Mouse (Mus musculus) olfactory bulb, adult 2 months (tissue): ENCODE measurements around the gene Slc16a4. TPM values are rescaled to one million over a fixed set of nuclear protein-coding genes. Genes with fewer than 3 reads are reported as not detected.

Experiments used
- H3K27ac ChIP-seq: fragments of 200-500 bp; 2 replicates; pipeline ENCODE4 v1.5.1; 2012; ENCODE audit warnings: low read depth, low read length; ENCODE audit not compliant: insufficient read depth
- H3K4me1 ChIP-seq: fragments of 200-500 bp; 2 replicates; pipeline ENCODE4 v1.6.1; 2012; ENCODE audit warnings: low read length; ENCODE audit not compliant: control insufficient read depth, insufficient read depth
- H3K4me3 ChIP-seq: fragments of 200-500 bp; 2 replicates; pipeline ENCODE4 v1.5.1; 2012; ENCODE audit warnings: mild to moderate bottlenecking, low read depth, low read length, moderate library complexity; ENCODE audit not compliant: insufficient read depth
- CTCF ChIP-seq: fragments of 200-500 bp; IDR thresholded peaks from 2 replicates; pipeline ENCODE4 v1.5.1; 2012; ENCODE audit warnings: low read depth, mild to moderate bottlenecking, low read length, moderate library complexity; ENCODE audit not compliant: insufficient read depth
- POLR2A ChIP-seq: fragments of 200-500 bp; IDR thresholded peaks from 2 replicates; pipeline ENCODE4 v1.6.1; 2012; ENCODE audit warnings: mild to moderate bottlenecking, low read depth, low read length, moderate library complexity; ENCODE audit not compliant: insufficient read depth
- WGBS: fragments of 180-500 bp; shearing (Covaris S2); methylation state at CpG from one replicate; pipeline ENCODE4 v1.1.7; 2018; 5-methylcytosine and 5-hydroxymethylcytosine counted together
- polyA plus RNA-seq: library from polyadenylated mRNA; stranded (reverse); fragments of >200 nt; gene quantifications from 2 replicates; pipeline ENCODE4 v1.2.4, GENCODE M21; 2012; ENCODE audit warnings: low replicate concordance; ENCODE audit not compliant: missing spikeins, insufficient read depth, insufficient read length

Gene Slc16a4
- not detected in 2 replicates for polyA plus RNA-seq

DNA sequence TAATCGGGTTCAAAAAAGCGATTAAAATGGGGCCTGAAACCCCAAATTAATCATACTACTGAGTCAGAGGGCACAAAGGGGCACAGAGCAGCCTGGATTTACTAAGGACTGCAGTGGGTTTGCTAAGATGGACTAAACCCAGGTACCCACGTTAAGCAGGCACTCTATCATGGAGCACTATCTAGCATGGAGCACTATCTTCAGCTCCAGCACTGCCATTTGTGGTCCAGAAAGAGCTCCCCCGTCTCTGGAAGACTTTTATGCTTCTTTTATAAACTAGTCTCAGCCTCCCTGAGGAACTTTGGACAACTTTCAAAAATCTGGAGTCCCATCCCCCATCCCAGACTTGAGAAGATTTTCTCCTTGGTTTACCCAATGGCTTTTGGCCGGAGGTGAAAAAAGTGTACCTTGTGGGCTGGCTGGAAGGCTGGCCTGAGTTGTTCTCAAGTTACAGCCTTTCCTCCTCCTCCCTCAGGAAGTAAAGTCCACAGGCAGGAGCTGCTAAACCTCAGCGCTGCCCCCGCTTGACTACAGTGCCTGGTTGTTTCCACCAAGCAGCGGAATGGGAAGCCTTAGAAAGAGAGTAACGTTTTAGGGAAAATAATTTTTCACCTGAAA is at the start of gene Slc16a4:
TSS of gene Slc16a4 (plus strand) at position 467 of the 618 bp plus-strand sequence.
- H3K4me3 ChIP-seq, result no peak within 1 kb of the TSS
- 39% methylated on average over 9 of the region's 9 CpGs for WGBS
- TF ChIP-seq CTCF, result no peak
- no peak for TF ChIP-seq POLR2A
- H3K27ac ChIP-seq, result no peak within 1 kb of the TSS
- H3K4me1 ChIP-seq, result no peaks in the 10 kb centered on the region

DNA sequence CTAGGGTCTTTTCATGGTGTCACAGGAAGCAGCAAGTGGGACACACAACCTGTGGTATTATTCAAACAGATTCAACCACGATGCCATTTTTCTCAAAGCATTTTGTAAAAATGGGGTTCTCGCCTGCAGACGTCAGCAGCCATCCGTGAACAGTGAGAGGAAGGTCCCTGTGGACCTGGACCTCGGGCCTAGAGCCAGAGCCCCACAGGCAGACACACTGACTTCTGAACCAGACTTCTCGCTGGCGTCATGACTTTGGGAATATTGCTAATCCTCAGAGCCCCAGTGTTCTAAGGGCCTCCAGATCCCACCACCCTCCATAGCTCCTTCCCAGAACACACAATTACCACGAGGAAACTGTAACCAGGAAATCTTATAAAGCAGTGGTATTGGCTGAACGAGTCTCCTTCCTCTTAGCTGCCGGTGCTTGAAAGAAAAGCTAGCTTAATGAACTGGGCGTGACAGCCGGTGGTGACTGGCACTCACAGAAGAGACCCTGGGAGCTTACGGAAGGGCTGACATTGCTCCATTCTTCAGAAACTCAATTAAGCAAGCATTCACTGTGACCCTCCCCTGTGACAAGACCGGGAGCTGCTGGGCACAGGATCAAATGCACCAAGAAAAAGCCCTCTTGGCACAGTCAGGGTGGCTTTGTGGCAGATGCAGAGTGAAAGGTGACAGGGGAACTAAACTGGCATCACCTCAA is 49.5 kb upstream of the Slc16a4 start:
- Histone ChIP-seq H3K4me1 (no peaks in the 10 kb centered on the region), H3K27ac (no peak overlapping the region), H3K4me3 (no peak overlapping the region)
- TF ChIP-seq CTCF (no peak), POLR2A (no peak)
- 33% methylated on average over 14 of the region's 14 CpGs for WGBS

DNA sequence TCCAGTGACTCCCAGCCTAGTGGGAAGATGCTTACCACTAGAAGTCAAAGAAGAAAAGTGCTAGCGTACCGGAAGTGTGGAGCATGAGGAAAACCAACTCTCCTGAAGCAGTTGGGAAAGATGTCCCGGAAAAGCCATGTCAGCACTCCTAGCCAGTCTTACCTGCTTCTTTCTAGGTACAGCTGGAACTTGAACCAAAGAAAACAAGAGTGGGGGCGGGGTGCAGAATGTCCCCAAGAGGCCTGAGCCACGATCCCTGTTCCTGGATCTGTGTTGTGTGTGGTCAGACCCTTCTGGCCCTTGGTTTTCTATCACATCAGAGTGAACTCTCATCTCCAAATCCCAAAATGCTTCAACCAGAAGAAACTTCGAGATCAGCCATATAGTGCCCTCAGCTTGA is 44.2 kb upstream of the Slc16a4 start:
- no peak for TF ChIP-seq POLR2A
- WGBS, result 83% methylated on average over 6 of the region's 6 CpGs
- Histone ChIP-seq H3K27ac (no peak overlapping the region), H3K4me3 (no peak overlapping the region), H3K4me1 (no peaks in the 10 kb centered on the region; the same call in 1 of the 2 replicates)

DNA sequence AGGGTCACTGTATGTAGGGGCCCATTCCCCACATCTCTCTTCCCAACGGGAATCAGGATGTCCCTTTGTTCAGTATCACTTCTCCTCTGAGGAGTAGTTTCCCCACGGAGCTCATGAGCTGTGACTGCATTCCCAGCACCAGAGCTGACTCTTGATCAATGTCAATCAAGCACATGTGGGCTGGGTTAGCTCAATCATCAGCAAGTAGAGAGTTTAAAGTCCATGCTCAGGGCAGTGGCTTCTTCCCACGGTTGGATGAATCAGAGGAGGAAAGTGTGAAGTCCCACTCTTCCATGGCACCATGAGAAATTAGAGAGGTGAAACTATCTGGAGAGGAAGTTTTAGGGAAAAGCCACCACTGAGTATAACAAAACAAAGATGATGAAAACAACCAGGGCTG is 42.0 kb upstream of the Slc16a4 start:
- 72% methylated on average over 3 of the region's 3 CpGs for WGBS
- TF ChIP-seq POLR2A, result no peak
- TF ChIP-seq CTCF, result no peak

DNA sequence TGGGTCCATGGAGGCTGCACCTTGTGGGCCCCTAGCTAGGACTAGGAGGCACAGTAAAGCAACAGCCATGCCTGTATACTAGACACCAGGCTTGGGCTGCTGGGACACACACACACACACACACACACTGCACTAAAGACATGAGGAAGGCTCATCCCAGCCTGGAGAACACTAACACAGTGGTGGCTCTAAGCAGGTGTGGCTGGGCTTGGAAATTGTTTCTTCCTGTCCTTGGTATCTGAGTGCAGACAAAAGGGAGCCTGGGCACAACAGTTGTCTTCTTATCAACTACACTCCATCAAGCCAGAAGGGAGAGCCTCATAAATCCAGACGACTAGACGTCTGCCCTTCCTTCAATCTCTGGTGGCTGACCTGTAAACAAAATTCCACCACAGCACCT is 40.7 kb upstream of the Slc16a4 start:
- Histone ChIP-seq H3K4me3 (no peak overlapping the region), H3K4me1 (no peaks in the 10 kb centered on the region; the same call in 1 of the 2 replicates), H3K27ac (no peak overlapping the region)
- WGBS, result 87% methylated on average over 2 of the region's 2 CpGs
- no peak for TF ChIP-seq CTCF
- TF ChIP-seq POLR2A, result no peak

More for the DNA sequence above, 42.0 kb upstream of the Slc16a4 start:
- Histone ChIP-seq H3K4me1 (no peaks in the 10 kb centered on the region; the same call in 1 of the 2 replicates), H3K27ac (no peak overlapping the region), H3K4me3 (no peak overlapping the region)

DNA sequence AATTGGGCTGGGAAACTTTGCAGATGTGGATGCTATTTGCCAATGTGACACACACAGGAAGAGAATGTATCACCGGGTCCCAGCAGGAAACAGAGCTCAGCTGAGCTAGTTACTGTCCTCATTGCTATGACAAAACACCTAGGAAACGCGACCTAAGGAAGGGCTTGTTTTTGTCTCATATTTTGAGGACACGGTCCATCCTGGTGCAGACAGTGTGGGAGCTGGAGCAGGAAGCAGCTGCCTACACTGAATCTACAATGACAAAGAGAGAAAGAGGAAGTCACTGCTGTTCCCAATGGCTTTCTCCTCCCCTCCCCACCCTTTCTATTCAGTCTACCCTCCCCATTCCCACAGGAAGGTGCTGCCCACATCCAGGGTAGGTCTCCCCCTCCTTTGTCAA is 39.0 kb upstream of the Slc16a4 start:
- peaks cover 3% of the 10 kb centered on the region; the same call in 1 of the 2 replicates for H3K4me1 ChIP-seq
- TF ChIP-seq CTCF (no peak), POLR2A (no peak)
- WGBS, result 74% methylated on average over 4 of the region's 4 CpGs
- no peak overlapping the region for H3K4me3 ChIP-seq
- H3K27ac ChIP-seq, result no peak overlapping the region

DNA sequence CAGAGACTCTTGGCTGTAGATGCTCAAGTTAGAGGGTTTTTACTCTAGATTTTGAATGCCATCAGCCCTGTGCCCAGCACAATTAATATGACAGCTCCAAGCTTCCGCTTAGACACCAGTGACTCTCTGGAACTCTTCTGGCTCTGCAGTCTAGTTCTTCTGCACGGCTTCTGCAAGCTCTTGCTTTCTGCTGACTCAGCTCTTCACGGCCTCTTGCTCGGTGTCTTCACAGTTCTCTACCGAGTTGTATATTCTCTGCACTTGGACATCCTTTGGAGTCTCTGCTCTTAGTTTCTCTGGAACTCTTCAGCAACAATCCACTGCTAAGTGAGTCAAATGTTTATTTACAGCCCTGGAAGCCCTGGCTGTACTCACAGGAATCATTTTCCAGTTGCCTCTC is 37.1 kb upstream of the Slc16a4 start:
- Histone ChIP-seq H3K4me1 (peaks cover 5% of the 10 kb centered on the region; the same call in 1 of the 2 replicates), H3K4me3 (no peak overlapping the region), H3K27ac (no peak overlapping the region)
- 76% methylated on average over 5 of the region's 5 CpGs for WGBS
- no peak for TF ChIP-seq CTCF
- TF ChIP-seq POLR2A, result no peak

DNA sequence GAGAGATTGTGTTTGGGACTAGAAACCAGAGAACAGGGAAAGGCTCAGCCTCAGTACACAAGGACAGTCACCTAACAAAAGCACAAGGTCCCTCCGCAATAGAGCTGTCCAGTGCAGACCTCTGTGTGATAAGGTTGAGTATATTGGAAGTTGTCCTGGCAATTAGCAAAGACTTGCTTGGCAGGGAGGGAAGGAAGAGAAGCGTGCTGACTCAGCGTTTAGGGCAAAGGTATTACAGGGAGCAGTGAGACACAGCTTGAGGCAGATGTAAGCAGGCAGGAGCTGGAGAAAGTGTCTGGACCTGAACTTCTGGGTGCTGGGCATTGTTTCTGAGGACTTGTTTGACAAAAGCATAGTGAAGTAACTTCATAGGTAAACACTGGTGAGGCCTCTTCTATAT is 35.0 kb upstream of the Slc16a4 start:
- Histone ChIP-seq H3K4me3 (no peak overlapping the region), H3K27ac (no peak overlapping the region), H3K4me1 (peaks cover 10% of the 10 kb centered on the region)
- no peak for TF ChIP-seq CTCF
- no peak for TF ChIP-seq POLR2A
- WGBS, result 95% methylated on average over 3 of the region's 3 CpGs

DNA sequence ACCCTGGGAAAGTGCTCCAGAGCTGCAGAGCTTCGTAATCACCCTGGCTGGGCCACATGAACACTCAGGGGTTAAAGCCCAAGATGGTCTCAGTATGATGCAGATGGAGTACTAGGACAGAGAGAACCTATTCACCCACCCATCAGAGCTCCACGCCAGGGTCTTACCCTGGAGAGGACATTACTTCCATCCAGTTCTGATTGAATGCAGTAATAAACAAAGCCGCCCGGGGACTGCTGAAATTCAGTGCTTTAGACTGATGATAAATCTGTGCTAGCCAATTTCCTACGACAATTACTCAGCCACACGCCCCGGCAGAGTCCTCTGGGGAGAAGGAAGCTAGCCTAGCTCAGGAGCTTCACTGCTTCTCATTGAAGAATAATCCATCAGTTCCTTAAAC is 34.3 kb upstream of the Slc16a4 start:
- TF ChIP-seq POLR2A (no peak), CTCF (no peak)
- 54% methylated on average over 7 of the region's 7 CpGs for WGBS
- H3K27ac ChIP-seq, result no peak overlapping the region
- H3K4me3 ChIP-seq, result no peak overlapping the region
- H3K4me1 ChIP-seq, result peaks cover 16% of the 10 kb centered on the region
